Mouse (Mus musculus) adrenal gland, adult 2 months (tissue): Measurements from ENCODE around the gene 2810408A11Rik. TPM values are rescaled to one million over a fixed set of nuclear protein-coding genes. Genes with fewer than 3 reads are reported as not detected.

Experiments used
- DNase-seq: peaks from one replicate; pipeline ENCODE4 v3.0.0; 2021
- long read RNA-seq: library from polyadenylated mRNA; stranded (forward); transcript quantifications from one replicate; pipeline ENCODE4 v2.0.0, GENCODE M21; 2021
- polyA plus RNA-seq: library from polyadenylated mRNA; depleted of rRNA; stranded (reverse); fragments of >200 nt; gene quantifications from 2 replicates; pipeline ENCODE4 v1.2.3, GENCODE M21; 2012; rRNA removed
- total RNA-seq, 2 experiments: library from RNA; stranded (reverse); gene quantifications; 2 replicates each; pipeline ENCODE4 v1.2.3; 2021

2810408A11Rik gene
- total RNA-seq (under 1 TPM; 0.66 to 0.86 TPM), polyA plus RNA-seq (0.18 and 0.74 TPM in 2 replicates)
- long read RNA-seq = 0 reads

DNA sequence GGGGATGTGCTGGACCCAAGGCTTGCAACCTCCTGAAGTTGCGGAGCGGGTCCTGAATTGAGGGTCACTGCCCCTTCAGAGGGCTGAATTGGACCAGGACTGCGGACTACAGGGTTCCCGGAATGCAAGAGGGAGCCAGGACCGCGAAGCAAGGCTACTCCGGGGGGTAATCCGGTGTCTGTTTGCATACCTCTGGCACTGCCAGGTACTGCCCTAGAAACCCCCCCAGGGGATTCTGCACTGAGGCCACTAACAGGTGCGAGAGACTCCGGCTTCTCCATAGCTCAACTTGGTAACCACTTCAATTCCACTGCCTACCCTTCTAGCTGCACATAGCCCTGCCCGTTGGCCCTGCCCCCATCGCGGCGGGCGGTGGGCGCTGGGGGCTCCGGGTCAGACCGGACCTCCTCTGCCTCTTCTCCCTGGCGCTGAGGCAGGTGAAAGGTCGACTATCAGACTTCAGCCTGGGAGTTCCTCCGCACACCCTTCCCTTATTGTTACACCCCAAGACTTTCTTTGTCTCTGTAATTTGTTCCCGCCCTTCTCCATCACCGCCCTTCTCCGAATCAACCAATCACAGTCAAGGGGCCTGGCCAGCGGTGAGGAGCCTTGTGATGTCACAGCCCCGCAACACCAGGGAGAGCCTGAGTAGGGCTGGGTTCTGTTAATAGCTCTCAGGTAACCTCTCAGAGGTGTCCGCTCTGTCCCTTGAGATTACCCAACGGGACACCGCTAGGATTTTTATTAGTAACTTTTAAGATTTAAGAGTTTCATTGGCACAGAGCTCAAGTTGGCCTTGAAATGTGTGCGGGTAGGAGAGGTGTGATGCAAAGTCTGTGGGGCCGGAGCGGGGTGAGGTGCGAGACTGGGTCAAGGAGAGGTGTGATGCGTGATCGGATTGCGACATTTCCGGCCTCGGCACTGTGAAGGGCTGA, at the start of gene 2810408A11Rik, which contains the start of gene Neurl4:
Gene 2810408A11Rik, minus strand, starts transcription at position 517 of the 935 bp plus-strand sequence.
Gene Neurl4, plus strand, starts transcription at position 602 of the 935 bp plus-strand sequence.
- peak; percentile 92 for DNase-seq

DNA sequence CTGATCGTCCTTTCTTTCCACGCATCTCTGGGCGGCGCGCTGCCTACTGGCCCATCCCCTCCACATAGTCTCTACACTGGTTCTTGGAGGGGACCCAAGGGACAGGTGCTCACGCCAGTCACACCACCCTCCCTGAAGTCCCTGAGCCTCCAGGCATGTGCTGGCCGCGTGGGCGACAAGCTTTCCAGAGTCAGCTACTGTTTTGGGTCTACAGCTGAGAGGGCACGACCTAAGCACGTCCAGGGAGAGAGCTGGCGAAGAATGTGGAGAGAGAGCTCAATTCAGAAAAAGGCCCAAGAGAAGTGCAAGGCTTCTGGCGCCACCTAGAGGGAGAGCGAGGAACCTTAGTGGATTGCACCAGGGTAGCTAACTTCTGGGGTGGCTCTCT, 48.0 kb upstream of the 2810408A11Rik start:
- peak; percentile 87 for DNase-seq

DNA sequence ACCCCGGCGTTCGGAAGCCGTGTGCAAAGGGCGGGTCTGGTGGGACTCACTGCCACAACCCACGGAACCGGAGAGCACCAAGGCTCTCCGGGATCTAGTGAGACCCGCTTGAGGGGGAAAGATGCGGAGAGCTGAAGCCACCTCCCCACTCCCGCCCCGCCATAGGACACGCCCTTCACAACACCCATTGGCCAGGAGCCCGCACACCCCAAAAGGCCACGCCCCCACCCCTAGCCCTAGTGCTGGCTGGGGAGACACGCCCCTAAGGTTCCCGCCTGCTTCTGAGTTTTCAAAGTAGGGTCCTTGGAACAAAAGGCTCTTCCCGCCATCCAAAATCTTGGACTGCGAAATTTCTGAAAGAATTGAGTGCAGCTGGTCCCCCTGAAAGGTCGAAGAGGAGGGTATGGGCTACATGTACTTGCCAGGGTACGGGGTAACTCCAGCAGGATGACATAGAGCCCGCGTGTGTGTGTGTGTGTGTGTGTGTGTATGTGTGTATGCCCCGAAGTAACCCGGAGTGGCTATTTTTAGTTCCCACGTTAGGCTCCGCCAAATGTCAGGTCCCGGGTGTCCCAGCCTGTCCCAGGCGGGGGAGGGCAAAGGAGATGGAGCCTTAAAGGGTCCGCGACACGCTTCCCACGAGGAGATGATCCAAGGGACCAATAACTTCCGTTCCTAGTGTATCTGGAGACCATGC, 47.4 kb upstream of the 2810408A11Rik start, which contains the start of gene Slc2a4:
Gene Slc2a4, minus strand, starts transcription at position 123 of the 697 bp plus-strand sequence.
- DNase-seq = peak; percentile 95

DNA sequence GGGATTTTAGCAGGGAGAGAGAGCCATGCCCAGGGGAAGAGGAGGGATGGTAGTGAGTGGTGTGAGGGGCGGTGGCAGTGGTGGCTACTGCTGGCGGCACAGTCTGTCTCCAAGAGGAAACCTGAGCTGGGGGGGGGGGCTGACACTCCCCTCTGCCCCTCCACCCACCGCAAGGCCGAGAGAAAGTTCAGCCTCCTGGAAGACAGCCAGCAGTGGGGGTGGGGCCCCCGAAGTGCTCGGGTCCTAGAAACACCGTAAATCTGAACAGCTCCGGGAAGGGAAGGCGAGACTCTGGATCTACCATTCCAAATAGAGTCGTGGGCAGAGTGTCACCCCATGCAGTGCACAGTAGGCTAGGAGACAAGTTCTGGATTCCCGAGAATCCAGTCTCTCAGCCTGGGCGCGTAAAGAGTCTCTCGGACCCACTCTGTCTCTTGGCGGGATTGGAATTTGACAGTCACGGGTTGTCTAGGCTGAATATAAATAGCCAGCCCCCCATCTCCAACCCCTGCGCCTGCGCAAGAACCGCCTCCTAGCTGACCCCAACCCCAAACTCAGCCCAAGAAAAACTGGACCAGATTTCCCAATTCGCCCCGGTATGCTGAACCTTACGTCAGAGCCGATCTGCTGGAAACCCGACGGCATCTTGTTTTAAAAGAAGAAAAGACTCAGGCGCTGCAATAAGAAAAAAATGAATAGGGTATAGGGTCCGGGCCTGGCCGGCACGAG, 46.7 kb upstream of the 2810408A11Rik start:
- peak; percentile 64 for DNase-seq

DNA sequence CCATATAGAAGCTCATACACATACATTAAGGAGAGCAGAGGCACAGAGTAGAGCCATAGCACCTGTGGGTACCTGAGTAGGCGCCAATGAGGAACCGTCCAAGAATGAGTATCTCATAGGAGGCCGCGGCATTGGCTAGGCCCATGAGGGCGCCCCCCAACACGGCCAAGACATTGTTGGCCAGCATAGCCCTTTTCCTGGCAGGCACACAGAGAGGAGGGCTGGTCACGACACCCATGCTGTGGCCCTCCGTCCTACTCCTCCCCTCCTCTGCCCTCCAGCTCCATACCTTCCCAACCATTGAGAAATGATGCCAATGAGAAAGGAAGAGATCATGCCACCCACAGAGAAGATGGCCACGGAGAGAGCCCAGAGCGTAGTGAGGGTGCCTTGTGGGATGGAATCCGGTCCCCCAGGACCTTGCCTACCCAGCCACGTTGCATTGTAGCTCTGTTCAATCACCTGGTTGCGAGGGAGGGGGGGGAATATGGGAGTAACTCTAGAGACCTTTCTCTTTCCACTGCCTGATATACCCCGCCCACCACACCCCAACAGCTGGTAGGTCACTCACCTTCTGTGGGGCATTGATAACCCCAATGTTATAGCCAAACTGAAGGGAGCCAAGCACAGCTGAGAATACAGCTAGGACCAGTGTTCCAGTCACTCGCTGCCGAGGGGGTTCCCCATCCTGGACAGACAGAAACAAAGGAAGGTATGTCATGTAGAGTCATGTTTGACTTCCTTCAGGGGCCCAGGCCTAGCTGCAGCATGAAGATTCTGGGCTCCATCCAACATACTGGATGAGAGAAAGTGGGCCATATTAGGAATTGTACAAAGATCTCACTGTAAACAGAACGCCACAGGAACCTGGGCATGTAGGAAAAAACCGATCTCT, 45.5 kb upstream of the 2810408A11Rik start:
- no peak for DNase-seq

DNA sequence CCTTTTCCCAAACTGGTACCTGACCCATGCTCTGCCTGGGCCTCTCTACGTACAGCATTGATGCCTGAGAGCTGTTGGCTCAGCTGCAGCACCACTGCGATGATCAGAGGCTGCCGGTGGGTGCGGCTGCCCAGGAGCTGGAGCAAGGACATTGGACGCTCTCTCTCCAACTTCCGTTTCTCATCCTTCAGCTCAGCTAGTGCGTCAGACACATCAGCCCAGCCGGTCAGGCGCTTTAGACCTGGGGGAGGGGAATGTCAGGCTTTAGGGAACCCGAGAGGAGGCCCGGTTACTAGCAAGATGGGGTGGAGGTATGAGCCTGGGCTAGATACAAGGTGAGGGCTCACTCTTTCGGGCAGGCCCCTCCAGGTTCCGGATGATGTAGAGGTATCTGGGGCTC, 44.4 kb upstream of the 2810408A11Rik start:
- DNase-seq = peak; percentile 81

DNA sequence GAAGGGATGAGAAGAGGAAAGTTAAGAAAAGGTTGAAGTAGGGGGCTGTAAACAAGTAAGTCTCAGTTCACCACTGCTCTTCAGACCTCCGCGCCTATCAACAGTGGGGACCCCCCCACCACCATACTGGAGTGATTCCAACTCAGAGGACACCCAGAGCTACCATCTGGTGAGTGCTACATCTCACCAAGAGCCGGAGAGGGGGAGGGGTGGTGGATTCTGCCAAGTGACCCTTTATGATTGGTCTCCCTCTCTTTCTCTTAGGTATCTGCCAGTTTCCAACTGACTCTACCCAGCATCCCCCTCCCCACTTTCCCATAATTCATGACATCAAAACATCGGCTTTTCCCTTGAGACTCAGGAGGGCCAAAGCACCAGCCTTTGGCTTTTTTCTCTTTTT, 40.2 kb upstream of the 2810408A11Rik start:
- DNase-seq = no peak

DNA sequence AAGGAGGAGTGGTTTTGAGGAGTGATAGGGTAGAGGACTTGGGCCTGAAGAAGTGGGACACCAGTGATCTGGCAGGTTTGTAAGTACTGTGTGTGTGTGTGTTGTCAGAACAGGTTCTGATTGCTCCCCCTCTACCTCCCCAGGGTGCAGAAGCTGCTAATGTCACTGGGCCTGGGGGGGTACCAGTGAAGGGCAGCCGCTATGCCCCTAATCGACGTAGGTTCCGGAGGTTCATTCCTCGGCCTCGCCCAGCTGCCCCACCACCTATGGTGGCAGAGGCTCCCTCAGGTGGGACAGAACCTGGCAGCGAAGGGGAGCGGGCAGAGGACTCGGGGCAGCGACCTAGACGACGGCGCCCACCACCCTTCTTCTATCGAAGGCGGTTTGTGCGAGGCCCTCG, 38.9 kb upstream of the 2810408A11Rik start:
- no peak for DNase-seq

DNA sequence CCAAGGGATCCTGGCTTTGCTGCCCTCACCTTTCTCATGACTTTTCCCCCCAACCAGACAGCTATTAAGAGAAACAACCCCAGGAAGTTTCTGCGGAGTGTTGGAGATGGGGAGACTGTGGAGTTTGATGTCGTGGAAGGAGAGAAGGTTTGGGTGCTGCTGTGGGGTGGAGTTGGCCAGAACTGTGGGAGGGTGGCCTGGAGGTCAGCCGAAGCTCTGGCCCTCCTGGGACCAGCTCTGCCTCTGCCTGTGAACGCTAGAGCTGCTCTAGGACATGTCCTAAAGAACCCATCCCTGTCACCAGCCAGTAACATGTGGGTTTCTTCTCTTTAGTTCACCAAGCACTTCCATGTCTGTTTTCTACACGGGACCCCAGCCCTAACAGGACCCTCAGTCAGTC, 38.4 kb upstream of the 2810408A11Rik start:
- peak; percentile 10 for DNase-seq

DNA sequence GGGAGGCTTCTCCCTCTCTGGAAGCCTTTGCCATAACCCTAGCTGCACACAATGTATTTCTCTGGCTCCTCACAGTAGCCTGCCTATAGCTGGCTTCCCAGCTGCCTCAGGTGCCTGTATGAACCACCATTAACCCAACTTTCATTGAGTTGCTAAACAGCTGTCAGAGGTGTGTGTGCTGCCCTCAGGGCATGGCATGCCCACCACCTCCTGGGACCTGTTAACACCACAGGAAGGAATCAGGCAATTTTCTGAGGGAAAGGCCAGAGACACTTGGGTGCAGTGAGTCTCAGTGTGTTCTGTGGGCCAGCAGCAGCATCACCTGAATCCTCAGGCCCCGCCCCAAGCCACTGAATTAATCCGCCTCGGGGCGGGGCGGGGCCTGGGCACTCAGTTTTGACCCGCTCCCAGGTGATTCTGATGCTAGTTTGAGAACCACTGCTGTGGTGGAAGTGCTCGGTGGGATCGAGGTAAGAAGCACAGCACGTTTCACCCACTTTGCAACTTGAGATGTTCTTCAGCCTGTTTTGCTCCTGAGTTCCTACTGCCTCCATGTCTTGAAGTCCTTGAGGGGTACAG, 37.7 kb upstream of the 2810408A11Rik start:
- DNase-seq = no peak

DNA sequence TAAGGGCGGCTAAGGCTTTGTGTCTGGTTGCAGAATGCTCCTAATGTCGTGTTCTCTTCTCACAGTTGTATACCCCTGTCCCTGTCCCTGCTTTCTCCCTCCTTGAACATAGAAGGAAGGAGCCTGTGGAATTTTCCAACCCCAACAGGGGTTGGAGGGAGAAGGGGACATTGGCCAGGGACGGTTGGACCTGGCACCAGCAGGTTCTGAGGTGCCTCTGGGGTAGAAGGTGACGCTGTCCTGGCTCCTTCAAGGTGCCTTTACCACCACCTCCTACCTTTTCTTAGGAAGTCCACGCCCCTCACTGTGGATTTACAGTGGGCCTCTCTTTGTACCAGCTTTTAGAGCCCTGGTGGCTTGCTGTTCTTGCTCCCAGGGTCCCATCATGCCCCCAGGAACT, 37.0 kb upstream of the 2810408A11Rik start:
- no peak for DNase-seq

DNA sequence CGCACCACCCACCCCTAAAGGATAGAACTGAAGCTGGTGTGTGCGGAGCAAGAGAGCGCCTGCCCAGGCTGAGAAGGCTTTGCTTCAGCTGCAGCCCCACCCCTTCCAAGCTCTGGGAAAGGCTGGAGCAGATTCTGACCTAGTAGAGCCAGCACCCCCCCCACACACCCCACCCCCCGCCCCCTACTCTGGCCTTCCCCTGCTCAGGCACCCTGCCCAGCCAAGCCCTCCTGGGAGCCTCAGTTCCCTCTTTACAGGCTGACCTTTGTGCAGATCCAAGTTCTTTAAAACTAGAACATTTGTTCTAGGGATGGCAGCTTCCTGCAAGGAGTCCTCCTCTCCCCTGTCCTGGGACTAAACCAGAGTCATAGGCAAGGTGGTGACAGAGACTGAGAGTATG, 36.6 kb upstream of the 2810408A11Rik start:
- DNase-seq = peak; percentile 59

DNA sequence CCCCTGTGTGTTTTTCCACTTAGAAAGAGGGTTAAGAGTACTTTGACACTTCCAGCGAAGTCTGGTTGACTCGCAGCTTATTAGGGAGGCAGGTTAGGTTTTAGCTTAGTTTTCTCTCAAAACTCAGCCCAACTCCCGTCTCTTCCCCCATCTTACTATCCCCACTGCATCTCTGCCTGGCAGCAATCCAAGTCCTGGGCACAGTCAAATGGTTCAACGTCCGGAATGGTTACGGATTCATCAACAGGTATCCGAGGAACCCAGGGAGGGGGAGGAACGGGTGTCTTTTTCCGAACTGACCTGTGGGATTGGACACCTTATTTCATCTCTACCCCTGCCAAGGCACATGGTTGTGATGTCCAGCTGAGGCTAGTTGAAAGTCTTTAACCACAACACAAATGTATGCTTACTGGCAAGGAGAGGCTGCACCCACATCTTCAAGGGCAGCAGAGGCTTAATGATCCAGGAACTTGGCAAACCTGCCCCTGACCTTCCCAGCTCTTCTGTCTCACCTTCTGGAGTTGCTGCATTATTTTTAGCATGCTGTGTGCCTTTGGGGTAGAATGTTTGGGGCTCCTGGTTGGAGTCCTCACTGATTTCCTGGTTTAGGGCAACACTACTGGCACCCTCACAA, 36.0 kb upstream of the 2810408A11Rik start:
- no peak for DNase-seq

DNA sequence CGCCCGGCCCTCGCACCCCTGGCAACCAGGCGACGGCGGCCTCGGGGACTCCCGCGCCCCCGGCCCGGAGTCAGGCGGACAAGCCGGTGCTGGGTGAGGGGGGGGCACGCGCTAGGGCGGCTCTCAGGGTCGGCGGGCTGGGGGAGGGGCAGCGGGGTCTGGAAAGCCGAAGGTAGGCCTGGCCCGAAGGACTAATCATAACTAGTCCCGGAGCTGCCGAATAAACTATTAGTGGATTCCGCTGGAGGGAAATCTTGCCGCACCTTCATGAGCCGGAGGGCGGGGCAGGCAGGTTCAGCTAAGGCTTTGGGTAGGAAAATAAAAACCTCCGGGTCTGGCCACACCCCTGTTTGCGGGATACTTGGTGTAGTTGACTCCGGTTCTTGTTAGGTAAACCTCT, 35.4 kb upstream of the 2810408A11Rik start:
- no peak for DNase-seq

DNA sequence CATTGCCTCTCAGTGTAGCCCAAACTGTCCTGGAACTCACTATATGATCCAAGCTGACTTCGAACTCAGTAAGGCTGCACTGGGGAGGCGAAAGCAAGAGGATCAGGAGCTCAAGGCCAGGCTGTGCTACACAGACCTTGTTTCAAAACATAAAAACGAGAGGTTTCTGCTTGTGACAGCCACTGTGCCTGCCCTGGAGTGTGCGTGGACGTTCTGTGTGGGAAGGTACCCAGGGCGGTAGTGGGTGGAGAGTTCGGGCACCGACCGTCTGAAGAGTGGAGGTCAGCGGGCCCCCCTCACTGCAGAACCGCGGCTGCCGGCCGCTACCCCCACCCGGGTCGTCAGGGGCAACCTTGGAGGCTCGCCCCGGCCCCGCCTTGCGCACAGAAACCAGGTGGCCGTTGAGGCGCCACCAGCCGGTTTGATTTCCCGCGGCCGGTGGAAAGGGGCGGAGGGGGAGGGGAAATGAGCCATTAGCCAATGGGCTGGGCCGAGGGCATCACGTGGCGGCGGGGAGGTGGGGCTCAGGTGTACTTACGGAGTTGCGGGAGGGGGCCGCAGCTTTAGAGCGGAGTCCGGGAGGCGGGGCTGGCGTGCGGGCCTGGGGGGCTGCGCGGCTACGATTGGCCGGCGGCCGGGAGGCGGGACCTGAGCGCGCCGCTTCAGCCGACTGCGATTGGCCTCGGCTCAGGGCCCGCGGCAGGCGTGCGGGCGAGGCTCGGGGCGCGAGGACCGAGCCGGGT, 34.5 kb upstream of the 2810408A11Rik start, which contains the start of gene Ybx2:
Gene Ybx2, plus strand, starts transcription at position 660 of the 743 bp plus-strand sequence.
- DNase-seq = peak; percentile 92

DNA sequence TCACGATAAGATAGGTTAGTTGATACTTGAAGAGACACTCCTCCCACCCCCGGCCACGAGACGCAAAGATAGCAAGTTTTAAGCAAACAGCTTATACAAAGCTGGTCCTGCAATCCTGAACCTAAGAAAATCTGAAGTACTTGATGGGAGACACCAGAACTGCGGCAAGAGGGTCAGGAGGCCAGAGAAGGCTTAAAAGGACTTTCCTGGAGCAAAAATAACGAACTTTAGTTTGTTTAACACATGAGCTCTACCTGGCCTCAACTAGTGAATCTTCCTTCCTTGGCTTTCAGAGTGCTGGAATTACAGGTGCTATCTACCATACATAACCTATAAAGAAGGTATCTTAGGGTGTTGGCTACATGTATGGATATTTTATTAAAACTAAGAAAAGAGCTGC, 33.9 kb upstream of the 2810408A11Rik start:
- no peak for DNase-seq

DNA sequence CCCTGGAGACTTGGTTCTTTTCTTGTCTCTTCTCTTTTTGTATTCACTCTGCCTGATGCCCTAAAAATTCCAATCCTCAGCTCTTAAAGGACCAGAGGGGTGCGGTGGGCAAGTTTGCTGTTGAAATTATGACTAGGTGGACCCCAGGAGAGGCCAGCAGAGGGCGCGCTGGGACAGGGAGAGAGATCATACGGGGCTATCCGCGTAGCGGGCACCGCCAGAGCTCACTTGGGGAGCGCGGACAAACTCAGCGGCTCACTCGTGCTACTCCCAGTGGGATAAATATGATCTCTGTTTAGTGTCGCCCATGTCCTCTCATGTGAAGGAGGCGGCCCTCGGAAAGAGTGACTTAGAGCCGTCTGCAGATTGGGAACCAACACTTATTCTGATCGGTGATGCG, 33.4 kb upstream of the 2810408A11Rik start:
- peak; percentile 91 for DNase-seq

DNA sequence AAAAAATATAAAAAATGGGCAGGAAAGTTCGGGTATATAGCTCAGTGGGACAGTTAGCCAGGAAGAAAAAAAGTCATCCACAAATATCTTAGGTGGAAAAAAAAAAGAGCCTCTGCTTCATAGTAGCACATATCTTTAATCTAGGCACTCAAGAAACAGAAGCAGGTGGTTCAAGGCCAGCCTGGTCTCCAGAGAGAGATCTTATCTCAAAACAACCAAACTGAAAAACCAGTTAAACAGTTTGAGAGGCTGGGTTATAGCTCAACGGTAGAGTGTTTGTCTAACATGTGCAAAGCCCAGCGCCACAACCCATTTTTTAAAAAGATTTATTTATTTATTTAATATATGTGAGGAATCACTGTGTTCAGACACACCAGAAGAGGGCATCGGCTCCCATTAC, 32.3 kb upstream of the 2810408A11Rik start:
- DNase-seq = no peak

DNA sequence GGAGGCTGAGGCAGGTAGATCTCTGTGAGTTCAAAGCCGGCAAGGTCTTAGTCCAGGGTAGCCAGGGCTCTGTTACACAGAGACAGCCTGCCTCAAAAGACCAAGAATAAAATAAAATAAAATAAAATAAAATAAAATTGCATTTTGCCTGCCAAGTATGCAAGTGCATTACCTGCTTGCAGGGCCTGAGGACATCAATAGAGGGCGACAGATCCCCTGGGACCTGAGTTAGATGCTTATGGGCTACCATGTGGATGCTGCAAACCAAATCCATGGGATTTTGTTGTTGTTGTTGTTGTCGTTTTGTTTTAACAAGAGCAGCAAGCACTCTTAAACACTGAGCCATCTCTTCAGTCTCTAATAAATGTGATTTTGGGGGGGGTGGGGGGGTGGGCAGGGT, 31.5 kb upstream of the 2810408A11Rik start:
- DNase-seq = no peak
